Mouse (Mus musculus) midbrain, embryonic 14.5 days (tissue): Measurements from ENCODE around the gene Ciart. TPM values are rescaled to one million over a fixed set of nuclear protein-coding genes. Genes with fewer than 3 reads are reported as not detected.

Source experiments
- ATAC-seq: fragments of 200-750 bp; cut with Nextera tagmentation; 2 replicates; pipeline ENCODE4 v1.8.0; 2017; ENCODE audit warnings: moderate number of reproducible peaks, moderate library complexity; ENCODE audit not compliant: low FRiP score, low TSS enrichment
- DNase-seq: peaks from one replicate; pipeline ENCODE4 v3.0.0-alpha.2; 2015
- H3K27ac ChIP-seq: fragments of 300-500 bp; sonication (generic); replicated peaks from 2 replicates; pipeline ENCODE4 v1.5.1; 2014; ENCODE audit warnings: mild to moderate bottlenecking, low read depth, low read length, moderate library complexity
- H3K27me3 ChIP-seq: fragments of 300-500 bp; sonication (generic); 2 replicates; pipeline ENCODE4 v1.6.1; 2014; ENCODE audit warnings: low read length, control low read depth, mixed read lengths; ENCODE audit not compliant: control insufficient read depth, insufficient read depth
- H3K36me3 ChIP-seq: fragments of 300-500 bp; sonication (generic); 2 replicates; pipeline ENCODE4 v1.6.1; 2014; ENCODE audit warnings: low read length, control low read depth; ENCODE audit not compliant: control insufficient read depth, insufficient read depth
- H3K4me1 ChIP-seq: fragments of 300-500 bp; sonication (generic); 2 replicates; pipeline ENCODE4 v1.6.1; 2014; ENCODE audit warnings: mild to moderate bottlenecking, antibody characterized with exemption, low read length, control low read depth; ENCODE audit not compliant: control insufficient read depth, insufficient read depth
- H3K4me2 ChIP-seq: fragments of 300-500 bp; sonication (generic); 2 replicates; pipeline ENCODE4 v1.6.1; 2014; ENCODE audit warnings: mild to moderate bottlenecking, low read length, moderate library complexity
- H3K4me3 ChIP-seq: fragments of 300-500 bp; sonication (generic); replicated peaks from 2 replicates; pipeline ENCODE4 v1.5.1; 2014; ENCODE audit warnings: low read depth, low read length
- H3K9ac ChIP-seq: fragments of 300-500 bp; sonication (generic); replicated peaks from 2 replicates; pipeline ENCODE4 v1.6.1; 2014; ENCODE audit warnings: mild to moderate bottlenecking, low read length, moderate library complexity
- H3K9me3 ChIP-seq: fragments of 300-500 bp; sonication (generic); 2 replicates; pipeline ENCODE4 v1.6.1; 2016; ENCODE audit warnings: low read length, control low read depth, mixed read lengths; ENCODE audit not compliant: control insufficient read depth
- WGBS: fragments of 180-500 bp; shearing (Covaris S2); extraction: QIAGEN DNeasy Blood & Tissue Kit; methylation state at CpG from one replicate; pipeline ENCODE4 v1.1.7; 2014; 5-methylcytosine and 5-hydroxymethylcytosine counted together
- polyA plus RNA-seq: library from polyadenylated mRNA; unstranded; fragments of >200 nt; fragmentation: Nextera tagmentation; extraction: Ambion mirVana; gene quantifications from 2 replicates; pipeline ENCODE4 v1.2.1, GENCODE M21; 2014

Ciart gene
- polyA plus RNA-seq, 1 experiment from 2014 or later: 3.9 TPM

DNA sequence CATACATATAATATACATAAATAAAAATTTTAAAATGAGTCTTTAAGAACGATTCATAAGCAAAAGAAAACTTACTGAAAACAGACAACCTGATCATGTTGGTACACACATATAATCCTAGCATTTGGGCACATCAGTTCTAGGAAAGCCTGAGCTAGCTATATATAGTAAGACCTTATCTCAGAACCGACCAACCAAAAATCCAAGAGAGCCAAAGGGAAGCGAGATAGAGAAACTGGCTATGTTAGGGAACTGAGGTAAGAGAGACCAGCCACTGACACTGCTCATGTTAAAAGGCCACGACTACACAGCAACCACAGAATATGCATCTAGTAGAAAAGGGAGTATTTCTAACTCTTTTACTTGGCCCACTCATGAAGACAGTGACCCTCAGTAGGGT lies 31.4 kb downstream of the Ciart start:
- Histone ChIP-seq H3K9ac (no peak overlapping the region), H3K36me3 (peaks cover 71% of the 10 kb centered on the region), H3K9me3 (no peaks in the 10 kb centered on the region), H3K27ac (no peak overlapping the region), H3K4me2 (no peak overlapping the region), H3K27me3 (no peaks in the 10 kb centered on the region), H3K4me3 (no peak overlapping the region), H3K4me1 (peaks cover 4% of the 10 kb centered on the region; the same call in 1 of the 2 replicates)
- 87% methylated on average over 4 of the region's 4 CpGs for WGBS
- ATAC-seq (no peak), DNase-seq (no peak)

DNA sequence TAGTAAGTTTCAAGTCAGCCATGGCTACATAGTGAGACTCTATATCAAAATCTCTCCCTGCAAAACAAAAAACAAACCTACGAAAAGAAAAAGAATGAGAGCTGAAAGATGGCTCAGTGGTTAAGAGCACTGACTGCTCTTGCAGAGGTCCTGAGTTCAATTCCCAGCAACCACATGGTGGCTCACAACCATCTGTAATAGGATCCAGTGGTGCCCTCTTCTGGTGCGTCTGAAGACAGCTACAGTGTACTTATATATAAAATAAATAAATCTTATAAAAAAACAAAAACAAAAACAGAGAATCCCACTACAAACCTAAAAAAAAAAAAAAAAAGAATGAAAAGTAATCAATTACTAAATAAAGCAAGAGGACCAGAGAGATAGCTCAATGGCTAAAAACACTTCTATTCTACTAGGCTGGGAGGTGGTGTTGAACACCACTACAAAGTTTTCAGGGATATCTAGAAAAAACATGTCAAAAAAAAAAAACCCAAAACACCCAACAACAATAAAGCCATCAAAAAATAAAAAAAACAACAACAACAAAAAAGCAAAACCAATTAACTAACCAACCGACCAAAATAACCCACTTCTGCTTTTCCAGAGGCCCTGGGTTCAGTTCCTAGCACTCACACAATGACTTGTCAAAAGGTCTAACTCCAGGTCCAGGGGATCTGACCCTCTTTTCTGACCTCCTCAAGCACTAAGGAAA lies 39.4 kb downstream of the Ciart start:
- ATAC-seq: no peak
- peaks cover 85% of the 10 kb centered on the region for H3K36me3 ChIP-seq
- WGBS: 93% methylated on average over 3 of the region's 3 CpGs

DNA sequence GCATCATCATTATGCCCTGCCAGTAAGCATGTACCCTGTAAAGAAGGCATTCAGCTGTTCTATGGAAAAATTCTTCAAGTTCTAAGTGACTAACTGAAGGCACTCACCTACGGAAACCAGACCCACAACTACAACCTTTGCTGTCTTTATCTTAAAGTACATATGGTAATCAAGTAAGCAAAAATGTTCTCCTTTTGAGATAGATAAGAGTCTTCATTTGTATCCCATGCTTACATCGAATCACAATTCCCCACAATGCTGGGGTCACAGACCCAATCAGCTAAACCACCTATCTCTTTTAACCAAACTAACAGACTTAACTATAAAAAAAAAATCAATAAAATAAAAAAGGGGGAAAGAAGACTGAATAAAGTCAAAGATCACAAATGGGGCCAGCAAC lies 42.8 kb downstream of the Ciart start:
- Histone ChIP-seq H3K4me1 (no peaks in the 10 kb centered on the region), H3K27me3 (no peaks in the 10 kb centered on the region), H3K4me2 (no peak overlapping the region), H3K27ac (no peak overlapping the region), H3K36me3 (peaks cover 76% of the 10 kb centered on the region), H3K4me3 (no peak overlapping the region), H3K9me3 (no peaks in the 10 kb centered on the region), H3K9ac (no peak overlapping the region)
- ATAC-seq (no peak), DNase-seq (no peak)
- WGBS: 91% methylated on average over 2 of the region's 2 CpGs

More for the DNA sequence above, 39.4 kb downstream of the Ciart start:
- Histone ChIP-seq H3K4me3 (no peak overlapping the region), H3K9ac (no peak overlapping the region), H3K27me3 (no peaks in the 10 kb centered on the region), H3K4me2 (no peak overlapping the region), H3K4me1 (no peaks in the 10 kb centered on the region), H3K9me3 (no peaks in the 10 kb centered on the region), H3K27ac (no peak overlapping the region)
- DNase-seq: no peak

DNA sequence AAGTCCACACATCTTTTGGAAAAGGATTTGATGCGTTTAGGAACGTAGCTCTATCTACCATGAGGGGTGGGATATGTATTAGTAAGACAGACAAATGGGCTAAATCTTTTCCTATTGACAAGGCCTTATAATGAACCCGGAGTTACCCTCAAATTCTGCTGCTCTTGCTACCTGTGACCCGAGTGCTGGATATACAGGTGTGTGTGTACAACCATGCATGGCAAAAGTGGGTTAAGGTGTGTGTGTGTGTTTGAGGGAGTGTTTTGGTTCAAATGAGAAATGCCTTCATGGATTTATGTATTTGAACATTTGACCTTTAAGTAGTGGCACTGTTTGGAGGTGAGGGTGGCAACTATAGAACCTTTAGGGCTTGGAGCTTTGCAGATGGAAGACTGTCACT lies 53.0 kb downstream of the Ciart start:
- Histone ChIP-seq H3K27ac (no peak overlapping the region), H3K9ac (no peak overlapping the region), H3K4me2 (no peak overlapping the region), H3K27me3 (no peaks in the 10 kb centered on the region), H3K36me3 (peaks cover 49% of the 10 kb centered on the region), H3K4me3 (no peak overlapping the region), H3K9me3 (no peaks in the 10 kb centered on the region), H3K4me1 (no peaks in the 10 kb centered on the region)
- 98% methylated on average over 4 of the region's 4 CpGs for WGBS
- DNase-seq (no peak), ATAC-seq (no peak)

Other genes starting within 250 kb of the Ciart start
- gene Mcl1, start 223.5 kb downstream of the Ciart start, polyA plus RNA-seq: 44.1 and 65.7 TPM in 2 replicates
- gene Adamtsl4, start 194.3 kb downstream of the Ciart start, polyA plus RNA-seq: 0.80 and 1.1 TPM in 2 replicates
- gene Ecm1, start 142.7 kb downstream of the Ciart start, polyA plus RNA-seq: 6.1 and 10.9 TPM in 2 replicates
- gene Tars2, start 122.0 kb downstream of the Ciart start, polyA plus RNA-seq: 41.6 and 52.3 TPM in 2 replicates
- 21.7 and 22.3 TPM in 2 replicates for gene Rprd2, start 63.4 kb downstream of the Ciart start, polyA plus RNA-seq
- gene Prpf3, start 26.4 kb downstream of the Ciart start, polyA plus RNA-seq: 34.0 and 44.1 TPM in 2 replicates
- 271 and 314 TPM in 2 replicates for gene Mrps21, start 10.7 kb downstream of the Ciart start, polyA plus RNA-seq
- 11.1 and 14.9 TPM in 2 replicates for gene BC028528, start 9.8 kb upstream of the Ciart start, polyA plus RNA-seq
- 34.7 and 68.9 TPM in 2 replicates for gene Aph1a, start 11.7 kb upstream of the Ciart start, polyA plus RNA-seq
- 2.1 and 8.6 TPM in 2 replicates for gene Car14, start 22.4 kb upstream of the Ciart start, polyA plus RNA-seq
- 45.4 and 50.1 TPM in 2 replicates for gene Anp32e, start 47.0 kb upstream of the Ciart start, polyA plus RNA-seq
- gene Plekho1, start 113.8 kb upstream of the Ciart start, polyA plus RNA-seq: 63.5 and 70.6 TPM in 2 replicates
- gene Vps45, start 176.2 kb upstream of the Ciart start, polyA plus RNA-seq: 46.4 and 54.6 TPM in 2 replicates
- gene Otud7b, start 222.3 kb upstream of the Ciart start, polyA plus RNA-seq: 5.3 and 6.1 TPM in 2 replicates